Mouse (Mus musculus) gastrocnemius, postnatal 4 days (tissue): ENCODE results near the gene Dio2. TPM values are rescaled to one million over a fixed set of nuclear protein-coding genes. Genes with fewer than 3 reads are reported as not detected.
A peak's percentile ranks its signal among the peaks of the same experiment; 100 is the strongest.

Experiments used
- DNase-seq, 2 experiments: peaks; one replicate each; pipeline ENCODE4 v3.0.0; 2021 to 2022; ENCODE audit warnings: low spot score in 2 of 2, mixed read lengths in 2 of 2
- long read RNA-seq, 2 experiments: library from polyadenylated mRNA; stranded (forward); transcript quantifications; one replicate each; pipeline ENCODE4 v2.0.0; 2021
- total RNA-seq, 2 experiments: library from RNA; stranded (reverse); gene quantifications; 2 replicates each; pipeline ENCODE4 v1.2.3; 2021

Dio2 gene
- total RNA-seq: 1 to 10 TPM; 2.0 to 2.6 TPM
- long read RNA-seq, experiment 1, full-length matches to known transcripts: 1 of 1 reads
- long read RNA-seq, experiment 1, partial matches to known transcripts: 0 of 1 reads
- long read RNA-seq, experiment 1, other reads (novel, unspliced or antisense): 0 of 1 reads
- long read RNA-seq, experiment 2, full-length matches to known transcripts: 1 of 1 reads
- long read RNA-seq, experiment 2, partial matches to known transcripts: 0 of 1 reads
- long read RNA-seq, experiment 2, other reads (novel, unspliced or antisense): 0 of 1 reads

DNA sequence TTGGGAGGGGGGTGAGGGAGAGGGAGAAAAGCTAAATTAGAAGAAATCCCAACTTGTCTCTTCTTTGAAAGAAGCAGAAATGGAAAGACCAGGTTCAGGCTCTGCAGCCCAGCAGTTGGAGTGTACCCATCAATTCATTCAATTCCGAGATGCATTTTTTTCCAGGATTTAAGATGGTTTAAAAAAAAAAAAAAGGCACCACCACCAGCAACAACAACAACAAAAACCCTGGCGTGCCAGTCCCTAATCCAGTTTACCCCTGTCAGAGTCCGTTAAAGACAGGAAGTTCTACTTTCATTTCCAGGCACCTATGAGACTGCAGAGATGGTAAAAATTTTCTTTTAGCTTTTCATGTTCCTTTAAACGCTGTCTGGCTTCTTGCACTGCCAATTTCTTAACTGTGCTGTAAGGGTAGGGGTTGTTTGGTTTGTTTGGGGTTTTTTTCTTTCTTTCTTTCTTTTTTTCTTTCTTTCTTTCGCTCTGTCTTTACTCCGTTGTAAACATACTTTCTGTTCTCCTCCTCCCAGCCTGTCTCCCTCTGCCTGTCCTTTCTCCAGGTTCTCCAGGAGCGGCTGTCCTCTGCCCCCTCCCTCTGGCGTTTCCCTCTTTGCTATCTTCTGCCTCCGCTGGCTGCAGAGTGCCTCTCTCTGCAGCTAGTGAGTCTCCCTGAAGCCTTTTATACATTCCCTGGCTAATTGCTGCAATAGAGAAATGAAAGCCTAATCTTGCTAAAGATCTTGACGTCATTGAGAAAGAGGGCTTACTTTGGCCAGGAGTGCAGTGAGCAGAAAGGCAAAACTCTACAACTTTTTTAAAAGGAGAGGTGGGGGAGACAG, at the start of gene Dio2:
Dio2 (minus strand) TSS at position 51 of the 836 bp plus-strand sequence.
- DNase-seq: peak in 1 of 2 experiments; percentile 27

- DNase-seq: no peak
These were observed 43.2 kb upstream of the Dio2 start for GRCm38 (mm10) chr12:90781438-90781837.

DNA sequence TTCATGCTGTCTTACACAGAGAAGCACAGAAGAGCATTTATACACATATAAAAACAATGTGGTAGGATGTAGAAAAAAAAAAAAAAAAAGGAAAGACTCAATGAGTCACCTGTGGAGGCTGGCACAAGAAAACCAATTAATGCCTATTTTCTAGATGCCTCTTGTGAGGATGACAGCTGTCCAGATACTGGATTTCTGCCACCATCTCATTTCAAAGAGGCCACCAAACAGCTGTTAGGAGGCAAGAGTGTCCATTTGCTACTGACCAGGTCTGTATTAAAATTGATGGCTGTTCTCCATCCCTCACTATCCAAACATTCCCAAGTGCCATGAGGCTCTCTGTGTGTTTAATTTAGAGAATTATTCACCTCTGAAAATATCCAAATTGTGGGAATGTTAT, 6.5 kb upstream of the Dio2 start:
- DNase-seq: no peak

- DNase-seq: no peak
These were observed 5.4 kb upstream of the Dio2 start for GRCm38 (mm10) chr12:90743633-90744032.

DNA sequence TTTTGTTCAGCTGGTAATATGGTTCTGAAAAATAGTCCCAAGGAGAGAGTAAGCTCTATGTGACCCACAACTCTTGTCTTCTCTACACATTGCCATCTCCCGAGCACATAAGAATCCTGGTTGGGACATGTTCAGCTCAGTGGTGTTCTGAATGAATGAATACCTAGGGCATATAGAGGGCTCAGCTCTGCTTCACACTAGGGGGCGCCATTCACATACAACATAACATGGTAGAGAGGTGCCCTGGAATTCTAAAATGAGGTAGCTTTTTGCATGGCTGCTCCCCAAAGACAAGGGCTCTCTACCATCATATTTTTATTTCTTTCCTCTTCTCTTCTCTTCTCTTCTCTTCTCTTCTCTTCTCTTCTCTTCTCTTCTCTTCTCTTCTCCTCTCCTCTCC, 2.2 kb upstream of the Dio2 start:
- peak; percentile 23 to 64 for DNase-seq

DNA sequence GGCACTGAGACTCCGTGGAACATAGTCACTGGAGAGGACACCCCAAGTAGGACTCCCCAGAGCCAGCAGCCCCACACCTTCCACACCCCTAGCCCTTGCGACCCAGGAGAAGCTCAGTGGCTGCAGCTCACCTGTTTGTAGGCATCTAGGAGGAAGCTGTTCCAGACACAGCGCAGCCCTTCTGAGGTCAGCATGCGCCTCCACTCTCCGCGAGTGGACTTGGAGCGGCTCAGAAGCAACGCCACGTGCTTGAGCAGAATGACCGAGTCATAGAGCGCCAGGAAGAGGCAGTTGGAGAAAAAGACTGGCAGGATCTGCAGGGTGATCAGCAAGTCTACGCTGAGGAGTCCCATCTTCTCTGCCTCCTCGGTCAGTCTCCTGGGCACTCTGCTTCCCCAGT, 306 bp downstream of the Dio2 start:
- no peak for DNase-seq

DNA sequence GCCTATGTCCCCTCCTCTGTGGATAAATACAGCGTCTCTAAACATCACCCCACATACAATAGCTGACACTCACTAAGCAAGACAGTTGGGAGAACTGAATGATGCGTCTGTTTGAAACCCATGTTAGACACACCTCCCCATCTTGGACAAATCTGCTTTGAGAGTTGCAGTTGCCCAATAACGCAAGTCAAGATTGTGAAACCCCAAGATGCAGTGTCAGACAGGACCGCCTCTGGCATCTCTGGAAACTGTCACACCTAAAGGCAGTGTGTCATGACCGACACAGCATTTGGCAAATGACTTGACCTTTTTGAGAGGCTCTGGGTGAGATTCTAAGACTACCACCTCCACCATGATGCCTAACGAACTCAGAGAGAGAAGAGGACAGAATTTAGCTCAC, 2.8 kb downstream of the Dio2 start:
- DNase-seq: no peak

- no peak for DNase-seq
These were observed 3.7 kb downstream of the Dio2 start for GRCm38 (mm10) chr12:90734503-90734902.

DNA sequence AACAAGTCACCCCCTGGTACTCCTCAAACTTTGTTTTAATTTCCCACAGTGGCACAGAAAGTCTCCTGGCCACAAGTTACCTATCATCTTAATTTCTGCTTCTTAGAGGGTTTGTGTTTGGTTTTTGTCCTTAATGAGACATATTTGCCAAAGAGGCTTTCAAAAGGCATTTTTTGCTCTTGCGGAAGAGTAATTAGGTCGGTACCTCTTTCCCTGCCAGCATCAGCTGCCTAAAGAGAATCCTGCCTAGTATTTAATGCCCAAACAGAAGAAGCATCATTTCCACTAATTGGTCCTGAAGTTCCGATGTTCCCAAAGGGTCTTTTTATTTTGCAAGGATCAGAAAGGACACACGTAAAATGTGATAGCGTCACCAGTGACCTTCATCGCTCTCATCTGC, 4.5 kb downstream of the Dio2 start:
- no peak for DNase-seq

- DNase-seq: peak; percentile 19 to 55
These were observed 8.6 kb downstream of the Dio2 start for GRCm38 (mm10) chr12:90729648-90730047.

DNA sequence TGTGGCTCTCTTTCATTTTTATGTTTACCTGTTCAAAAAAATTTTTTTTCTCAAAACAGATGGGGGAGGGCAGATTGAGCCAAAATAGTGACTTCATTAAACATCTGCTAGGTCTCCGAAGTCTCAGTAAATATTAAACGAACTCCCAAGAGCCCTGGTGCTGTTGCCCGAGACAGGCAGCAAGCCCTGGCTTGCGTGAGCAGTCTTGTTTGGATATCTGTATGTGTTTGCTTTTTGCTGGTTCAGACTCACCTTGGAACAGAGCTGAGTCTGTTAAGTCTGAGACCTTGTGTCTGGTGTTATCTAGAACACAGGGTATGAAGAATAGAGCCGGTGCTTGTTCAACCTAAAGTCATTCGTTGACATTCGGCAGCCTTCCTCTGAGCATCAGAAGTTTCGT, 13.1 kb downstream of the Dio2 start:
- DNase-seq: no peak

- DNase-seq: no peak
These were observed 13.6 kb downstream of the Dio2 start for GRCm38 (mm10) chr12:90724644-90725043.

DNA sequence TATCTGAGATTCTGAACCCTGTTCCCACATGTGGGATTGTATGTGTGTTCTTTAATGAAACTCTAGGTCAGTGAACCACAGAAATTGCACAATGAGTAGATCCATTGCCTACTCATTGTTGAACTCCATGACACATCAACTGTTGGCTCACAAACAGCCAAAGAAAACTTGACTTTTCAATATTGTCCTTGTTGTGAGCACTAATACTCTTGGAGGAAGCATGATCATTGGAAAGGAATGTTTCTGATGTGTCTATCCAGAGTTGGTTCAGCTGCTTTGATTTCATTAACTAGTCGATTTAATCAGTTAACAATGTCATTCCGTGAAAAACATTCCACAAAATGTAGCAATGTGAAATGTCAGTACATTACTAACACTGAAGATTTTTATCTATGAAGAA, 44.1 kb downstream of the Dio2 start:
- DNase-seq: no peak
